Mouse (Mus musculus) midbrain, embryonic 13.5 days (tissue): Measurements from ENCODE around the gene Gas7. TPM values are rescaled to one million over a fixed set of nuclear protein-coding genes. Genes with fewer than 3 reads are reported as not detected.

Source experiments
- ATAC-seq: fragments of 200-750 bp; cut with Nextera tagmentation; 2 replicates; pipeline ENCODE4 v1.8.0; 2017; ENCODE audit warnings: mild to moderate bottlenecking, moderate TSS enrichment, moderate library complexity
- H3K27ac ChIP-seq: fragments of 300-500 bp; sonication (generic); 2 replicates; pipeline ENCODE4 v1.5.1; 2015; ENCODE audit warnings: inconsistent platforms, mild to moderate bottlenecking, moderate library complexity
- H3K27me3 ChIP-seq: fragments of 300-500 bp; sonication (generic); 2 replicates; pipeline ENCODE4 v1.6.1; 2015; ENCODE audit warnings: mild to moderate bottlenecking, inconsistent platforms
- H3K36me3 ChIP-seq: fragments of 300-500 bp; sonication (generic); 2 replicates; pipeline ENCODE4 v1.6.1; 2015; ENCODE audit warnings: mild to moderate bottlenecking, inconsistent platforms
- H3K4me1 ChIP-seq: fragments of 300-500 bp; sonication (generic); replicated peaks from 2 replicates; pipeline ENCODE4 v1.6.1; 2015; ENCODE audit warnings: inconsistent platforms
- H3K4me2 ChIP-seq: fragments of 300-500 bp; sonication (generic); replicated peaks from 2 replicates; pipeline ENCODE4 v1.6.1; 2015; ENCODE audit warnings: moderate library complexity, mild to moderate bottlenecking, inconsistent platforms
- H3K4me3 ChIP-seq: fragments of 300-500 bp; sonication (generic); replicated peaks from 2 replicates; pipeline ENCODE4 v1.5.1; 2015; ENCODE audit warnings: mild to moderate bottlenecking, inconsistent platforms
- H3K9ac ChIP-seq: fragments of 300-500 bp; sonication (generic); replicated peaks from 2 replicates; pipeline ENCODE4 v1.6.1; 2015; ENCODE audit warnings: mild to moderate bottlenecking, inconsistent platforms
- H3K9me3 ChIP-seq: fragments of 300-500 bp; sonication (generic); 2 replicates; pipeline ENCODE4 v1.6.1; 2016; ENCODE audit warnings: mild to moderate bottlenecking, inconsistent platforms
- WGBS: fragments of 180-500 bp; shearing (Covaris S2); methylation state at CpG from one replicate; pipeline ENCODE4 v1.1.7; 2015; 5-methylcytosine and 5-hydroxymethylcytosine counted together
- polyA plus RNA-seq: library from polyadenylated mRNA; unstranded; fragments of >200 nt; fragmentation: Nextera tagmentation; extraction: Ambion mirVana; gene quantifications from 2 replicates; pipeline ENCODE4 v1.2.1, GENCODE M21; 2015

Gene Gas7
- polyA plus RNA-seq, 1 experiment from 2014 or later = 11.9 TPM

- no peak for ATAC-seq
- WGBS = 79% methylated on average over 8 of the region's 8 CpGs
Measured at GRCm38 (mm10) chr11:67723231-67724013, 268.2 kb downstream of the Gas7 start.

GRCm38 (mm10) chr11:67727095-67727494, 271.9 kb downstream of the Gas7 start:
- Histone ChIP-seq H3K4me2 (no peak overlapping the region), H3K27ac (no peak overlapping the region), H3K9ac (no peak overlapping the region), H3K9me3 (no peaks in the 10 kb centered on the region), H3K4me1 (no peaks in the 10 kb centered on the region), H3K4me3 (no peak overlapping the region), H3K36me3 (no peaks in the 10 kb centered on the region), H3K27me3 (no peaks in the 10 kb centered on the region)
- no peak for ATAC-seq
- 87% methylated on average over 6 of the region's 6 CpGs for WGBS

More at GRCm38 (mm10) chr11:67723231-67724013, 268.2 kb downstream of the Gas7 start:
- H3K4me2 ChIP-seq = no peak overlapping the region
- no peak overlapping the region for H3K27ac ChIP-seq
- H3K4me1 ChIP-seq = no peaks in the 10 kb centered on the region
- H3K4me3 ChIP-seq = no peak overlapping the region
- H3K9ac ChIP-seq = no peak overlapping the region
- no peaks in the 10 kb centered on the region for H3K27me3 ChIP-seq
- H3K36me3 ChIP-seq = no peaks in the 10 kb centered on the region
- no peaks in the 10 kb centered on the region for H3K9me3 ChIP-seq

GRCm38 (mm10) chr11:67728726-67729125, 273.5 kb downstream of the Gas7 start:
- no peak for ATAC-seq

GRCm38 (mm10) chr11:67731056-67731455, 275.8 kb downstream of the Gas7 start:
- Histone ChIP-seq H3K9ac (no peak overlapping the region), H3K4me1 (no peaks in the 10 kb centered on the region), H3K4me3 (no peak overlapping the region), H3K27ac (no peak overlapping the region), H3K36me3 (no peaks in the 10 kb centered on the region), H3K27me3 (no peaks in the 10 kb centered on the region), H3K4me2 (no peak overlapping the region), H3K9me3 (no peaks in the 10 kb centered on the region)
- no peak for ATAC-seq
- WGBS = 89% methylated on average over 2 of the region's 2 CpGs

More at GRCm38 (mm10) chr11:67728726-67729125, 273.5 kb downstream of the Gas7 start:
- no peak overlapping the region for H3K27ac ChIP-seq
- no peak overlapping the region for H3K4me2 ChIP-seq
- H3K4me3 ChIP-seq = no peak overlapping the region
- no peak overlapping the region for H3K9ac ChIP-seq
- no peaks in the 10 kb centered on the region for H3K27me3 ChIP-seq
- no peaks in the 10 kb centered on the region for H3K36me3 ChIP-seq
- no peaks in the 10 kb centered on the region for H3K9me3 ChIP-seq
- H3K4me1 ChIP-seq = no peaks in the 10 kb centered on the region

GRCm38 (mm10) chr11:67733726-67734125, 278.5 kb downstream of the Gas7 start:
- no peak overlapping the region for H3K27ac ChIP-seq
- no peak overlapping the region for H3K9ac ChIP-seq
- H3K4me3 ChIP-seq = no peak overlapping the region
- no peaks in the 10 kb centered on the region for H3K36me3 ChIP-seq
- no peak for ATAC-seq
- 88% methylated on average over 1 of the region's 1 CpGs for WGBS
- no peaks in the 10 kb centered on the region for H3K9me3 ChIP-seq
- no peak overlapping the region for H3K4me2 ChIP-seq
- no peaks in the 10 kb centered on the region for H3K27me3 ChIP-seq
- H3K4me1 ChIP-seq = no peaks in the 10 kb centered on the region

GRCm38 (mm10) chr11:67734597-67734996, 279.4 kb downstream of the Gas7 start:
- no peak for ATAC-seq
- WGBS = 83% methylated on average over 3 of the region's 3 CpGs

GRCm38 (mm10) chr11:67738345-67738744, 283.1 kb downstream of the Gas7 start:
- ATAC-seq = no peak
- Histone ChIP-seq H3K4me1 (no peaks in the 10 kb centered on the region), H3K4me2 (no peak overlapping the region), H3K27ac (no peak overlapping the region), H3K9ac (no peak overlapping the region), H3K36me3 (no peaks in the 10 kb centered on the region), H3K9me3 (no peaks in the 10 kb centered on the region), H3K27me3 (no peaks in the 10 kb centered on the region), H3K4me3 (no peak overlapping the region)
- WGBS = 90% methylated on average over 6 of the region's 6 CpGs

More at GRCm38 (mm10) chr11:67734597-67734996, 279.4 kb downstream of the Gas7 start:
- H3K9me3 ChIP-seq = no peaks in the 10 kb centered on the region
- no peak overlapping the region for H3K9ac ChIP-seq
- no peak overlapping the region for H3K4me3 ChIP-seq
- no peak overlapping the region for H3K4me2 ChIP-seq
- no peaks in the 10 kb centered on the region for H3K4me1 ChIP-seq
- H3K27me3 ChIP-seq = no peaks in the 10 kb centered on the region
- no peak overlapping the region for H3K27ac ChIP-seq
- H3K36me3 ChIP-seq = no peaks in the 10 kb centered on the region

Other genes with a start within 250 kb of the Gas7 start
- not detected in 2 replicates for gene Myh4, start 217.4 kb upstream of the Gas7 start, polyA plus RNA-seq
- 0.54 and 0.75 TPM in 2 replicates for gene Myh8, start 178.3 kb upstream of the Gas7 start, polyA plus RNA-seq
- not detected in 2 replicates for gene Myh13, start 133.8 kb upstream of the Gas7 start, polyA plus RNA-seq
- gene Rcvrn, start 239.9 kb downstream of the Gas7 start, polyA plus RNA-seq = not detected in 2 replicates